Mouse (Mus musculus) ES-E14 (cell line): ENCODE measurements around the gene Usp3. TPM values are rescaled to one million over a fixed set of nuclear protein-coding genes. Genes with fewer than 3 reads are reported as not detected.

Experiments
- DNase-seq: peaks from one replicate; pipeline ENCODE4 v3.0.0-alpha.2; 2013; ENCODE audit warnings: low read depth, low spot score
- H3K27ac ChIP-seq: 2 replicates; pipeline ENCODE4 v1.5.1; 2012; ENCODE audit warnings: low read depth, mild to moderate bottlenecking, low read length, moderate library complexity, mixed read lengths; ENCODE audit not compliant: poor library complexity, insufficient read depth, severe bottlenecking
- H3K36me3 ChIP-seq: 2 replicates; pipeline ENCODE4 v1.6.1; 2012; ENCODE audit warnings: mild to moderate bottlenecking, low read length, moderate library complexity, mixed read lengths; ENCODE audit not compliant: control insufficient read depth, poor library complexity, insufficient read depth, severe bottlenecking
- H3K4me1 ChIP-seq, 2 experiments: fragments of 150-350 bp in 1 of 2; sonication (generic) in 1 of 2; 2 replicates each; pipeline ENCODE4 v1.6.1; 2012; ENCODE audit warnings: low read length in 2 of 2, mild to moderate bottlenecking in 1 of 2, mixed read lengths in 1 of 2; ENCODE audit not compliant: control insufficient read depth in 2 of 2, insufficient read depth in 2 of 2, poor library complexity in 1 of 2
- H3K4me3 ChIP-seq, 2 experiments: fragments of 150-350 bp in 1 of 2; sonication (generic) in 1 of 2; 2 replicates each; pipeline ENCODE4 v1.5.1; 2012; ENCODE audit warnings: low read length in 2 of 2, low read depth in 1 of 2, mild to moderate bottlenecking in 1 of 2, mixed read lengths in 1 of 2; ENCODE audit not compliant: insufficient read depth in 1 of 2, poor library complexity in 1 of 2, severe bottlenecking in 1 of 2
- H3K9ac ChIP-seq: 2 replicates; pipeline ENCODE4 v1.6.1; 2012; ENCODE audit warnings: low read depth, mild to moderate bottlenecking, low read length, mixed read lengths; ENCODE audit not compliant: poor library complexity, insufficient read depth, severe bottlenecking
- H3K9me3 ChIP-seq: fragments of 150-350 bp; sonication (generic); 2 replicates; pipeline ENCODE4 v1.6.1; 2012; ENCODE audit warnings: low read depth, mild to moderate bottlenecking, low read length; ENCODE audit not compliant: control insufficient read depth, insufficient read depth
- CHD2 ChIP-seq: IDR thresholded peaks from 2 replicates; pipeline ENCODE4 v1.6.1; 2014; ENCODE audit warnings: mild to moderate bottlenecking, low read depth, low read length, inconsistent platforms
- HCFC1 ChIP-seq: IDR thresholded peaks from 2 replicates; pipeline ENCODE4 v1.6.1; 2012; ENCODE audit warnings: low read length, inconsistent platforms, borderline replicate concordance; ENCODE audit not compliant: insufficient read depth
- MAFK ChIP-seq: IDR thresholded peaks from 2 replicates; pipeline ENCODE4 v1.6.1; 2014; ENCODE audit warnings: mild to moderate bottlenecking, low read depth, low read length, inconsistent platforms; ENCODE audit not compliant: insufficient read depth
- ZC3H11A ChIP-seq: IDR thresholded peaks from 2 replicates; pipeline ENCODE4 v1.6.1; 2012; ENCODE audit warnings: low read depth, mild to moderate bottlenecking, inconsistent platforms, low read length, borderline replicate concordance
- ZNF384 ChIP-seq: IDR thresholded peaks from 2 replicates; pipeline ENCODE4 v1.6.1; 2012; ENCODE audit warnings: low read depth, low read length, inconsistent platforms
- in situ Hi-C, 2 experiments: fragments of 600-800 bp; cut with MboI; formaldehyde crosslinking; loops; one replicate each; pipeline ENCODE4 v1.15.1; 2025; ENCODE audit warnings: low sequenced_read_pairs in 2 of 2, inconsistent platforms in 1 of 2; ENCODE audit not compliant: unreplicated experiment in 2 of 2
- total RNA-seq: library from RNA; depleted of rRNA; stranded (reverse); fragments of 300-350 nt; gene quantifications from 2 replicates; pipeline ENCODE4 v1.2.3, GENCODE M21; 2012

The Usp3 gene
- total RNA-seq, 1 experiment = 12.4 TPM

DNA sequence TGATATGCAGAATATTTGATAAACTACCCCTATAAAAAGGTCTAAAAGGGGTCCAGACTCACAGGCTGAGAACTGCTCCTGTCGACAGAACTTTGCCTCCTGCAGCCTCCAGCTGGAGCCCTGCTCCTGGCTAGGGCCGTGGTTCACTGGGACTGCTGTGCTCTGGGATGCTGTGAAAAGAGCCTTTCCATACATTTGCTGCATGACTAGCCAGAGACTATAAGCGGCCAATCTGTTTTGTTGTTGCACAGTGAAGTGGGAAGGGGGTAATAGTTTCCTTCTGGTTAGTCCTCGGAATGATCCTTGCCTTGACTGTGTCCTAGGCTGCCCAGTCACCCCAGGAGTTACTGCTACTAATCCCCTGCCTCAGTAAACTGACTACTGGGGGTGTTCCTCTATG is 86.9 kb downstream of the Usp3 start:
- no peak for DNase-seq
- Histone ChIP-seq H3K9ac (no peak overlapping the region), H3K9me3 (no peaks in the 10 kb centered on the region), H3K27ac (no peak overlapping the region), H3K4me1 (peaks cover 0 to 3% of the 10 kb centered on the region in 2 experiments; a peak in 1 of 4 replicates), H3K36me3 (peaks cover 8% of the 10 kb centered on the region), H3K4me3 (no peak overlapping the region)
- in situ Hi-C loops = no loop called here
- no peak for TF ChIP-seq HCFC1
- TF ChIP-seq MAFK = no peak
- TF ChIP-seq ZC3H11A = no peak
- no peak for TF ChIP-seq ZNF384
- no peak for TF ChIP-seq CHD2

DNA sequence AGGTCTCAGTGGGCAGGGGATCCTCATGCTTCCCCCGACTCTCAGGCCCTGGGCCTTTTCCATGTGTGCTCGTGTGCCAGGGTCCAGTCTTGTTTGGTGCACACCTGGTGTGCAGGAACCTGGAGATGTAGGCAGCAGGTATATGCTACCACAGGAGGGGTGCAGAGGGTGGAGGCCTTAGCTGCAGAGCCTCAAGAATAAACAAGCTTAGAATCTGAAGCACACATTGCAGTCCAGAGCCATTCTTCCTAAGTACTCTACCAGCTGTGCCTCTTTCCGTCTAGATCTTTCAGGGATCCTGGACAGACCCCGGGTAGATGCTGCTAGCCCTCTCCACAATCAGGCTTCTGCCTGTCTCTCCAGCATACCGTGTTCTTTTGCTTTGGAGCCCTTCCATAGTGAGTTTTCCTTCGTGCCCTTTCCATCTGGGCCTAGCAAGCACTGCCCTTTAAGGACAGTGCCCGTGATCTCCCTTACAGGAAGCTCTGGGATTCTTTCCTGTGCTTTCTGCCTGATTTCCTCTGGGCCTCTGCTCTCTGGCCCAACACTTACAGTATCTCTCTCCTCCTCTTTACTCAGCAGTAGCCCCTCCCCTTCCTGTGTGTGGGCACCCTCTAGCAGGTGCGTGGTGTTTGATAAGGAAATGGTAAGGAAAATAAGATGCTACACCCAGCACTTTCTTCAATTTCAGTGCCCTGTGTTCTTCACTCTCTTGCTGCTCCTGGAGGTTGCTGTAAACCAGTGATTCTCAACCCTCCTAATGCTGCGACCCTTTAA is 87.6 kb downstream of the Usp3 start:
- H3K36me3 ChIP-seq = peaks cover 10% of the 10 kb centered on the region
- H3K9me3 ChIP-seq = no peaks in the 10 kb centered on the region
- H3K27ac ChIP-seq = no peak overlapping the region
- no peaks in the 10 kb centered on the region for H3K4me1 ChIP-seq
- no peak overlapping the region for H3K4me3 ChIP-seq
- no peak for DNase-seq
- in situ Hi-C loops = no loop called here
- no peak overlapping the region for H3K9ac ChIP-seq
- TF ChIP-seq ZC3H11A (no peak), HCFC1 (no peak), ZNF384 (no peak), MAFK (no peak), CHD2 (no peak)

DNA sequence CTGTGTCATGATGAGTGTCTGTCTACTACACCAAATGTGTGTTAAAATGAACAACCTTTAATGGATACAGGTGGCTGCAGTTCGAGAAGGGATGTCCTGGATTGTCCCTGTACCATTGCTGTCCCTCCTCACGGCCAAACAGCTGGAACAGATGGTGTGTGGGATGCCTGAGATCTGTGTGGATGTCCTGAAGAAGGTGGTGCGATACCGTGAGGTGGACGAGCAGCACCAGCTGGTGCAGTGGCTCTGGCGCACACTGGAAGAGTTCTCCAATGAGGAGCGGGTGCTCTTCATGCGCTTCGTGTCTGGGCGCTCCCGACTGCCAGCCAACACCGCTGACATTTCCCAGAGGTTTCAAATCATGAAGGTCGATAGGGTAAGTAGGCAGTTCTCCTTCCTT is 88.4 kb downstream of the Usp3 start:
- Histone ChIP-seq H3K4me1 (no peaks in the 10 kb centered on the region), H3K4me3 (no peak overlapping the region), H3K36me3 (peaks cover 10% of the 10 kb centered on the region), H3K9me3 (no peaks in the 10 kb centered on the region), H3K27ac (no peak overlapping the region), H3K9ac (no peak overlapping the region)
- in situ Hi-C loops = no loop called here
- no peak for DNase-seq
- TF ChIP-seq ZNF384 (no peak), HCFC1 (no peak), MAFK (no peak), ZC3H11A (no peak), CHD2 (no peak)

DNA sequence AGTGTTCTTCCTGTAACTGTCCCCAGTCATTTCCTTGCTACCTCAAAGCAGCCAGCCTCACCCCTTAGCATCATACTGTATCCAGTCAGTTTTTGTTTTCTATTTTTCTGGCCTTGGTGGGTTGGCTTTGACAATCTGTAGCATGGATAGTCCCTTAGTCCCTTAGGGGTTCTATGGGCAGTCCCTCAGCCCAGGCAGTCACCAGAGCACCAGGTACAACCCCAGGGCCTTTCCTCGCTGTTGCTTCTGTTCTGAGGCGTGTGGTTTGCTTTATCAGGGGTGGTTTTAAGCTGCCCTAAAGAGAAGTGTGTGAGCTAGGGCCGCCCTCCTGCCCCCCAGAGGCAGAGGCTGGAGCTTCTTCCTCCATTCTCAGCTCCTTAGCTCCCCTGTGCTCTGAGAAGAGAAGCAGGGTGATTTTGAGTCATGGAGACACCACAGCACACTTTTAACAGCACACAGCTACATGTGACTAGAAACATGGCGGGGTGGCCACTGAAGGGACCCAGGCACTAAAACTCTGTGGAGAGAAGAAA is 89.0 kb downstream of the Usp3 start:
- H3K9ac ChIP-seq = no peak overlapping the region
- in situ Hi-C loops = no loop called here
- no peak overlapping the region for H3K27ac ChIP-seq
- H3K4me3 ChIP-seq = no peak overlapping the region
- no peaks in the 10 kb centered on the region for H3K9me3 ChIP-seq
- H3K36me3 ChIP-seq = peaks cover 10% of the 10 kb centered on the region
- H3K4me1 ChIP-seq = no peaks in the 10 kb centered on the region
- no peak for DNase-seq
- no peak for TF ChIP-seq HCFC1
- TF ChIP-seq MAFK = no peak
- no peak for TF ChIP-seq ZC3H11A
- no peak for TF ChIP-seq CHD2
- no peak for TF ChIP-seq ZNF384

DNA sequence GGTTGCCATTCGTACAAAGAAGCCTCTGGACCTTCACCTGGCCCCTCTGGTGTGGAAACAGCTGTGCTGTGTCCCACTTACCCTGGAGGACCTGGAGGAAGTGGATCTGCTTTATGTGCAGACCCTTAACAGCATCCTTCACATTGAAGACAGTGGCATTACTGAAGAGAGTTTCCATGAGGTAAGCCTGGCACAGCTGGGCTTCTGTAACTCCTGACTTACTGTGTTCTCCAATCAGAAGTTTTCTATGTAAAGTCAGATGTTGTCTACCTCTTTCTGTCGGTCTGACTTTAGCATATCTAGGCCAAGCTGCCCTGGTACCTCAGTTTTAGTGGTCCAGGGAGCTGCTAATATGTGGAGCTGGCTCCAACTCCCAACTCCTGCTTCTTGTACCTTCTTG is 91.7 kb downstream of the Usp3 start:
- H3K4me1 ChIP-seq = no peaks in the 10 kb centered on the region
- no peak overlapping the region for H3K9ac ChIP-seq
- no peak overlapping the region for H3K27ac ChIP-seq
- in situ Hi-C loops = no loop called here
- no peak for TF ChIP-seq CHD2
- no peak for DNase-seq
- no peak overlapping the region for H3K4me3 ChIP-seq
- H3K36me3 ChIP-seq = peaks cover 9% of the 10 kb centered on the region
- no peaks in the 10 kb centered on the region for H3K9me3 ChIP-seq
